Mouse (Mus musculus) inflammation-experienced regulatory T-cells (primary cell): ENCODE results near the gene Dyrk1a. TPM values are rescaled to one million over a fixed set of nuclear protein-coding genes. Genes with fewer than 3 reads are reported as not detected.

Experiments
- polyA plus RNA-seq, 2 experiments: library from polyadenylated mRNA; unstranded; fragments of 100-300 nt; shearing (Covaris generic); gene quantifications; one replicate each; pipeline ENCODE4 v1.2.1; 2017

Dyrk1a gene
- 10 to 100 TPM; 34.8 to 40.2 TPM for polyA plus RNA-seq

DNA sequence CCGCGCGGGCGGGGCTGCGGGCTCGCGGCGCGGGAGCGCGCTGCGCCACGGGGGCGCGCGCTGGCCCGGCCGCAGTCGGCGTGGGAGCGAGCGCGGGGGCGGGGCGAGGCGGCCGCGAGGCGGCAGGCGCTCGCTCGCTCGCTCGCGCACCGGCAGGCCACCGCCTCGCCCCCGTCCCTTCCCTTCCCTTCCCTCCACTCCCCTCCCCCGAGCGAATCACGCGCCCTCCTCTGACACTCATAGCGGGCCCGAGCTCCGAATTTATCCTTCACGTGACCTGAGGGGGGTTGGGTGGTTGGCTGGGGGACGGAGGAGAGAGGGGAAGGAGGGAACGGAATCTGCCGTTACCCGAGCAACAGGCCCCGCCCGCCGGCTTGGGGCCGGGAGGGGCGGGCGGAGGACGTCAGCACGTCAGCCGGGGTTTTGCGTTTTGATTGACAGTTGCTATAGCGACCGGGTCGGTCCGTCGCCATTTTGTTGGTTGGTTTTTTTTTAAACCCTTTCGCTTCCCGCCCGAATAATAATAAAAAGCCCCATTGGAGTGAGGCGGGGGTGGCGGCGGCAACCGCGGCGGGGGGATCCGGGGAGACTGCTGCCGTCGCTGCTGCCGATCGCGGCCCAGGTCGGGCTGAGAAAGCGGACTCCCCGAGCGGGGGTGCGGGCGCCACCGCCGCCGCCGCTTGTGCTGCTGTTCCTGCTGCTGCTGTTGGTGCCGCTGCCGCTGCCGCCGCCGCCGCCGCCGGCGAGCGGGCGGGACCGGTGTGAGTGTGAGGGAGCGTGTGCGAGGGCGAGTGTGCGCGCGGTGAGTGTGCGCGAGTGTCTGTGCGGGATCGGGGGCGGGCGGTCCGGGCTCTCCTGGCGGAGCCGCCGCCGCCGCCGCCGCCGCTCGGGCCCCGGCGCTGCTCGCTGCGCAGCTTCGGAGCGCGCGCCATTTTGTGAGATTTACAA, at the start of gene Dyrk1a:
Dyrk1a (plus strand) TSS at position 782 of the 948 bp plus-strand sequence.

DNA sequence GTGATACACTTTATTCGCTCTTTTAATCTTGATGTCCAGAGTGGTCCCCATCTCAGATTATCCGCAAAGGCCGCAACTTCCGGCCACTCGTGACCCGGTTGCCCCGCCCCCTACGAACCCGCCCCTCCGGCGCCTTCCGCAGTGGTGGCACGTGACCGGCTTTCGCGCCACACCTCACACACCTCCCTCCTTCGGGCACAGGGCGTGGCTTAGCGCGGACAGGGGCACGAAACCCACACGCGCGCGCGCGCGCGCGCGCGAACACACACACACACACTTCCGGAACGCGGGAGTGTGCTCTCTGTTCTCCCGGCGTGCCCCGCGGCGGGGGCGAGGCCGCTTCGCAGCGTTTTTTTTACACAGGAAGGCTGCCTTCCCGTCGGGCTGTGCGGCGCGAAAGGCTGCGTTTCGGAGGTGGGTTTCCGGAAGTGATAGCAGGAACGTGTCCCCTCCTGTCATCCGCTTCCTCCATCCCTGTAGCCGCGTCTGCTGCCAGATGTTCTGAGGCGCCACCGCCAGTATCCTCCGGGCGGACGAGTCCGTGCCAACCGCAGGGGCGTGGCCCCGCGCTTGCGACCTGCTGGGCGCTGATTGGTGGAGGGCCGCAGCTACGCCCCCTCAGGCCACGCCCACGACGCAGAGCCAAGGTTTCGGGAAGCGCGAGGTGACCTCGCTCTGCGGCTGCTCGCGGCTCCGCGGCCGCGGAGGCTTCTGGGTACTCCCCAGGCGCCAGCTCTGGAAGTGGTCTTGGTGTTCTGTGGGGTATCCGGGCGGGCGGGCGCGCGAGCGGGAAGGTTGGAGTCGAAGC, 43.3 kb upstream of the Dyrk1a start, which contains the start of gene Vps26c:
Vps26c (minus strand) TSS at position 487 of the 808 bp plus-strand sequence.

Other genes starting within 250 kb of the Dyrk1a start
- gene Ripply3, start 241.6 kb upstream of the Dyrk1a start, polyA plus RNA-seq: 1 to 10 TPM; 1.0 to 3.4 TPM
- 10 to 100 TPM; 76.5 to 90.2 TPM for gene Ttc3, start 199.4 kb upstream of the Dyrk1a start, polyA plus RNA-seq
- gene Pigp, start 198.2 kb upstream of the Dyrk1a start, polyA plus RNA-seq: 100 to 1,000 TPM in 1 of 2 experiments, 10 to 100 TPM in 1; 98.8 to 103 TPM
- gene Vps26c, start 43.2 kb upstream of the Dyrk1a start, polyA plus RNA-seq: 10 to 100 TPM; 74.4 to 77.8 TPM